Mouse (Mus musculus) MEL-GATA-1-ER (cell line): ENCODE measurements around the gene Nav3.
"Not testable (repeated sequence)": the region's sequence is repeated elsewhere in the genome, so short reads cannot be mapped to it uniquely, and the experiment has no call there.

Experiments
- DNase-seq: peaks from one replicate; pipeline ENCODE4 v3.0.0-alpha.2; 2012; ENCODE audit warnings: low read depth; ENCODE audit errors: extremely low read depth

The Nav3 gene

DNA sequence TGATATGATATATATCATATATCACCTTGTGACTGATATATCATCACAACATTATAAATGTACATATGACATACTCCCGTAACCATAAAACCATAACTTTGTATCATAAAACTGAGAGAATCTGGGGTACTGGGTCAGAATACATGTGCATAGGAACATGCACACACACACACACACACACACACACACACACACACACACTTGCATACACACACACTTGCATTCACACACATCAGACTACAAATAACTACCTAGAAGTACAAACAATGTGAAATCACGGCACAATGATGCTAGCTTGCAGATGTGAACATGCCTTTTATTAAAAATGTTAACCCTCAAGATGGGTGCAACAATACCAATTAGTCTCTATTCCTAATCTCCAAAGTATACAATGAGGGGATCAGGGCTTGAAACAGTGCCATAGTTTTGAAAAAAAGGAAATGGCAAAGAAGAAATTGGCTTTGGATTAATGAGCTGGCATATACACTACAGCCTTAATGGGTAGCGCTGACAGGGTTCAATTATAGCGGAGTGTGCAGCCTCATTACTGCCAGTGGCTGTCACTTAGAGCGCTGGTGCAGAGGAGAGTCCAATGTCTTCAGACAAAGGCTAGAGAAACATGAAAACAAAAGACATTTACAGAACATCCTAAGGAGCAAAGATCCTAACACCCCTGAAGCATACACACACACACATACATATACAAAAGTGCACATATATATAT is 72.3 kb downstream of the Nav3 start:
- not testable (repeated sequence) for DNase-seq

GRCm38 (mm10) chr10:110380792-110381191 is 75.2 kb downstream of the Nav3 start:
- DNase-seq, result no peak

- no peak for DNase-seq
Observed at GRCm38 (mm10) chr10:110372724-110373455, 83.1 kb downstream of the Nav3 start.

DNA sequence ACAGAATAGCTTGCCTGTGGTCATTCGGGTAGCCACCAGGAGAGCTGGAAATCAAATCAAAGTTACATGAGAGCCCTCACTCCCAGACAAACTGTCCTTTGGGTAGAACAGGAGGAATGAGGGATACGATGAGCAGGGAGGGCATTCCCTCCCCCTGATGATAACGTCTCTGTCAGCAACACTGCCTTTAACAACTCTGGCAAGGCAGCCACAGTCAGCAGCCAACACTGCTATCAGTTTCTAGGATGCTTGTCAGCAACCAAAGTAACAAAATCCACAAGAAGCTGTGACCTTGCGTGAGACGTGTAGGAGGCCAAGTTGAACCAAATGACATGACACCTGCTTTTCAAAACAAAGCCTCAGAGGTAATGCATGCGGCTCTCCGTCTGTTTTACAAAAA is 103.9 kb downstream of the Nav3 start:
- no peak for DNase-seq

DNA sequence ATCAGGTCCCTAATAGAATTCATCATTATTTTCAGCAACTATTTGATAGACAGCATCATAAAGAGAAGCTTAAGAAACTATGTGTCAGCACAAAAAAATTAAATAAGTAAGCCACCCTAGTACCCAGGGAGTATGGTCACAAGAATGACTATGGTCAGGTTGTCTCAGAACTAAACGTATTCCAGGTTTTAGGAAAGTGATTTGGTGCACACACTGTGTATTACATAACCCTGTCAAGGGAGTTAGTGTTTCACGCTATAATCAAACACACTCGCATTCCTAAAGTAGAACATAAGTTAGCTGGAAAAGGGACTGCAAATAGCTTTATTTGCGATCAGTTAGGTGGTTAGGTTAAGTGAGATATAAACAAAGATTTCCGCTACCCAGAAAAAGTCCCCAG is 126.0 kb downstream of the Nav3 start:
- DNase-seq, result no peak

- DNase-seq, result no peak
Observed at GRCm38 (mm10) chr10:110329629-110330028, 126.4 kb downstream of the Nav3 start.

DNA sequence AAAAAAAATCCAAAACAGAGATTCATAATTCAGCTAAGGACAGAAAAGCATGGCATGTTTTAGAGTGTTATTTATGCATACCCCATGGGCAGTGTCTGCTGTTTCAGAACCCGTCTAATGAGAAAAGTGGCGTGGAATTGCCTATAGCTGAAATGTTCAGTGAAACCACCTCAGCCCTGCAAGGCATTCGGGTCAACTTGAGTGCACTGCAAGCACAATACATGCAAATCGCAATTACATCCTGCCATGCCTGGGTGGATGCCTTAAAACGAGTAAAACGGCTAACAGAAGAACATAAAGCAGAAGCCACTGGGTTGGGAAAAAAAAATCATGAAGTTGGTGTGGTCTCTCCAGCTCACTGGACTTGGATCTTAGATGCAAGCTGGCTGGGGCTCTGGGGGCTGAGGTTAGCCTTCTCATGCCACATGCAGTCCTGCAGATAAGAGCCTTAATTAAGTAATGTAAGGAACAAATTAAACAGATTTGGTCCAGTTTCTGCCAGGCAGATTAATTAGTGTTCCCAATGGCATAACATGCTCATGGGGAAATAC is 133.8 kb downstream of the Nav3 start:
- no peak for DNase-seq

- no peak for DNase-seq
Observed at GRCm38 (mm10) chr10:110317275-110317674, 138.7 kb downstream of the Nav3 start.

- no peak for DNase-seq
Observed at GRCm38 (mm10) chr10:110314525-110314924, 141.5 kb downstream of the Nav3 start.

GRCm38 (mm10) chr10:110313959-110314358 is 142.0 kb downstream of the Nav3 start:
- no peak for DNase-seq

DNA sequence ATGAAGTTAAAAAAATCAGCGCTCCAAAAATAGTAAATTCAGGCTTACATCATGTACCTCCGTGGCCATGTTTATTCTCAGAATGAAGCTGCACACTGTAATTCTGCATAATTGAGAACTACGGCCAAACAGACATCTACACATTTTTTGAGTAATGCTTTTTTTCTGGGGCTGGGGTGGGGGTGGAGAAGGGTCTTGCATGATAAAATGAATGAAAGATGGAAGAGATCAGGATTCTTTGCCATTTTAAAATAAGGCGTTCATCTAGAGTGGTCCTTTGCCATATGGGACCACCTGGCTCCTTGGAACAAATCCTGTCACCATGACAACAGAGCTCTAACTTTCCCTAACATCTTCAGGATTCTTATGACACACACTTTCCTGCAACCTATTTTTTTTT is 146.5 kb downstream of the Nav3 start:
- no peak for DNase-seq

DNA sequence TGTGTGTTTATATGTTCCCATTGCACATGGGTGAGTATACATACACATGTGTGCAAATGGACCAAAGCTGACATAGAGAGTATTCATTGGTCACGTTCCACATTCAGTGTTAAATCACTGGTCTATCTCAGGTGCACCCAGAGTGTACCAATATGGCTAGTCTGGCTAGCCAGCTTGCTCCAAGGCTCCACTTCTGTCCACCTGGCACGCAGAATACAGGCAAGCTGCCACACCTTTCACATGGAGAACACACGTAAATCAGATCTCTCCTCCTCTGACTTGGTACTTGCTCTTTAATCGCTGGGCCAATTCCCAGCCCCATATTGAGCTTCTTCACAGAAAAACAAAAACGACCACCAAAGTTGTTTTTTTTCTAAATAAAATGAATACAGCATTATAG is 150.4 kb downstream of the Nav3 start:
- DNase-seq, result no peak

DNA sequence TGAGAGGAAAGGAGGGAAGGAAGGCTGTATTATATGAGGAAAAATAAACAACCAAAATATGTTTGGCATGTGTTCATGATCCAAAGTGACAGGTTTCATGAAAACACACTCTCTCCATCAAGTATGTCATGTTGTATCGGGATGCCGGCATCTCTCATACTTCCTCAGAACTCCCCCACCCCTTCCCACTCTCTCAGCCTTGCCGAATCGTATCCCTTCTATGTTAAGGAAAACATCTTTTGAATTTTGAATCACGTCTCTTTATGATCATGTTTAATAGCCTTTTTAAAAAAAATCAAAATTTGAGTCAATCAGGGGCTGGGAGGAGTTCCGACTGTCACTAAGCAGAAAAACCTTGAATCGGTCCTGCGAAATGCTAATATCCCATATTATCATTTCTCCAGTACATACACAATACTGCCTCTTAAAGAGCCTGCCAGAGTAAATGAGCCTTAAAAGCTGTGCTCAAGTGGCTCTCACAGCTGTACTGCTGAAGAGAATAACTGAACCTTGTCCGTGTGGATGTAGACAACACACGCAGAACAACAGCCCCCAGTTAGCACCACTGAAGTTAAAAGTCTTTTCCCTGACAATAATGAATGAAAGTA is 165.9 kb downstream of the Nav3 start:
- no peak for DNase-seq

- no peak for DNase-seq
Observed at GRCm38 (mm10) chr10:110283879-110284278, 172.1 kb downstream of the Nav3 start.

DNA sequence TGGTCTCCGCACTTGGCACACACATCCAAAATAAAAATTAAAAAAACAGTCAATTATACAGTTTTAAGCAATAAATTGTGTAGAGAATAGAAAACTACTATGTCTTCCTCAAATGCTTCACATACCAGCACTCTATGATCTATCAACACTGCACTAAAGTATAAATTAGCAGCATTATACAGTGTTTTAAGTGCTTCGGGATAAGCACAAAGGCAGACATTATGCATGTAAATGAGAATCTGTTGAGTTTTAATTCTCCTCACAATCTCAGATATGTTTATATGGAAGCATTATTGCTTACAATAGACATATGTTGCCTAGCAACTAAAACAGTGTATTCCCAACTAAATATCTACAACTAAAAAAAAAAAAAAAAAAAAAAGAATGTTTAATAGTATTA is 183.2 kb downstream of the Nav3 start:
- no peak for DNase-seq

GRCm38 (mm10) chr10:110270561-110270960 is 185.4 kb downstream of the Nav3 start:
- DNase-seq, result no peak

DNA sequence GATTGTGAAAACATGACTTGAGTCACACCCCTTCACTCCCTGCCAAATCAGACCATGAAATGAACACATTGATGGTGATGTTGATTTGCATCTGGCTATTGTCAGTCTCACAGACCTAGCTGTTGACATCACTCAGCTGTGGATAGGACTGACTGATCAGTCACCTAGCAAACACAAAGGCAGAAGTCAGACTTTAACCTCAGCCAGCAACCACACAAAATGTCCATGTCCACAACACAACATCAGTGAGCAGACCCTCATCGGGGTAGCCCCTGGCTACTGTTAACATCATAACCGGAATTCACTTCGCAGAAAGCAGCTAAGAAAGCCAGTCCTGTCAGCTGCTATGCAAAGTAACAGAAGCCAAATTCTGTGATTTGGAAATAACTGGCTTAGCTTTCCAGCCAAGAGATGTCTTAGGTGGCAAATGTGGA is 213.9 kb downstream of the Nav3 start:
- DNase-seq, result no peak

- DNase-seq, result no peak
Observed at GRCm38 (mm10) chr10:110240667-110241066, 215.3 kb downstream of the Nav3 start.

DNA sequence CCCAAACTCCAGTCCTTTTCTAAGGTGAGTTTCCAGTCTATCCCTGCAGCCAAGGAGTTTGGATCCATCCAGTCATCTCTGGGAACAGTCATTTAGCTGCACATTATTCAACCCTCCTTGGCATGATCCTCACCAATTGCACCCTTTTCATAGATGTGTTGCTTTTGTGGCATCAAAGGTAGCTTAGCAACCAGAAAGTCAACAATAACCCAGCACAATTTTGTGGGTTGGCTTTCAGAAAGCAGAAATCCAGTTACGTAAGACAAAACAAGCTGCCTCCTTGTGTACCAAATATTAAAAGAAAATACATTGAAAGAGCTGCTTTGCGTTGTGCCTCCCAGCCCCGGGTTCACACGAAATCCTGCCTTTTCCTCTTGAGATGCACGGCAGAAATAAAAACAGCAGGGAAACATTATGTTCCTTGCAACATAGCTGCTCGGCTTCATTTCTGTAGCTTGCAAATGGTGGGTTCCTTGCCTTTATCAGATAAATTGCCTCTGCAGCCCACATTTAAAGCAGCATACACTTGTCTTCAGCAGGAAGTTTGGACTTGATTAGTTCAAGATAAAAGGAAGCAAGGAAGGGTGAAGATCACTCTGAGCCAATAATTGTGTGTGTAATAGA is 222.6 kb downstream of the Nav3 start:
- DNase-seq, result no peak

DNA sequence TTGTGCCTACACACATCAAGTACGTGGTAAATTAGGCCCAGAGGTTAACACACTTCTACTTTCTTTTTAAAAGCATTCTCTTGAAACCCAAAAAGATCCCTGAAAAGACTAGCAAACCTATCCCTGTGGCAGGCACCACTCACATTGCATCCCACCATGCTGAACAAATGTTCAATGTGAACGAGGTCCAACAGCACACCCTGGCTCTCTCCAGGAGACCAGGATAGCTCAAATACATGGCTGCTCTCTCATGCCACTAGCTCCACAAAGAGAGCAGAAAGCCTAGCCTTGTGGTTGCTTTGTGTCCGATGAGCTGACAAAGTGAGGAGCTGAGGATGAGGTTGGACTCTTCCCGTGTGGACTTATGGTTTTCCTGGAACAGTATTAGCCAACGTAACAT is 249.6 kb downstream of the Nav3 start:
- no peak for DNase-seq

- DNase-seq, result no peak
Observed at GRCm38 (mm10) chr10:110204121-110204697, 251.8 kb downstream of the Nav3 start.
